In the genomic region with DNA sequence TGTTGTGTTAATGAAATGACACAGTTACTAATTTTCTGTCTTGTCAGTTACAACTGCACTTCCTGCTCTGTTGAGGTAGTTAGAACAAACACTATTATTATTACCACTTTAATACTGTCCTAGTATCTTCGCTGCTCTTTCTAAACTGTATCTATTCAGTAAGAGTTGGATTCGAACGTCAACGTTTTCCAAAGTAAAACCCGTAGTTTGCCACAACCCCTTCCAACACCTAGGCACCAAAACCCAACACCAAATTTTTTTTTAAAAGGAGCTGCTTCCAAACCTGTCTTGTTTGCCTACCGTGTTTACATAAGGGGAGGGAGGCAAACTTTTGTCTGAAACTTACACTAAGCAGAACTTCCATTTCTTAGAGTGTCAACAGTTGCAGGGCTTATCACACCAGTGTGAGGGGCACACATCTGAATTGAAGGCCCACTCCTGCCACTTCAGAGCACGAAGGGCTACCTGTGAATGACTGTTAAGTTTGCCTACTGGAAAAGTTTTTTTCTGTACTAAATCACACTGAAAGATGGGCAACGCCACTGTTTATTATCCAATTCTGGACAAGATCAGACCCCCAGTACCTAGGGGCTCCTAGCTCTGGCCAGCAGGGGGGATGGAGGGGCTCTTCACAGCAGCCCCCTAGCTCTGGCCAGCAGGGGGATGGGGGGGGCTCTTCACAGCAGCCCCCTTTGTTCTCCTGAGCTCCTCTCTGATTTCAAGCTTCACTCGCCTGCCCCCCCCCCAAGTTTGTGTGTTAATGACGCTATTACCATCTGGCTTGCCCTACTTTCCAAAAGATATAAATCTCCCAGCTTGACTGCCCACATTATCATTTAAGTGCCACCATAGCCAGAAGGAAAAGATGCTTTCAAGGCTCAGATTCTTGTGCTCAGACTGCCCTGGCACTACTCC, we compare ENCODE assay signal across 9 mouse cellular contexts. TPM values are rescaled to one million over a fixed set of nuclear protein-coding genes. Genes with fewer than 3 reads are reported as not detected.
A peak's percentile ranks its signal among the peaks of the same experiment; 100 is the strongest.
DNase-seq lines count a peak whose midpoint lies in the region; ATAC-seq and TF ChIP-seq lines count a peak whose summit lies in the region.
"Had no signal": no experiment of that assay in that cellular context is flagged by ENCODE, and none has a peak within 500 bp of the region (broad histone marks: within the 10 kb centered on the region; RNA-seq: fewer than 3 reads in every experiment).

No protein-coding gene starts in this region.

- peak overlapping the region; percentile 12; the same call in 1 of the 2 replicates for H3K27ac ChIP-seq in lung, embryonic 15.5 days
- H3K27ac ChIP-seq in hindbrain, embryonic 13.5 days = peak overlapping the region; percentile 93
- peak overlapping the region; percentile 98 for H3K27ac ChIP-seq in neural tube, embryonic 11.5 days (ENCODE audit: low read depth, low read length)

- no peak for ATAC-seq in lung, embryonic 15.5 days (ENCODE audit: borderline replicate concordance, extremely low read depth, low FRiP score, low TSS enrichment)
- ATAC-seq in hindbrain, embryonic 13.5 days (ENCODE audit: low FRiP score) = no peak
- peak; percentile 61 for ATAC-seq in neural tube, embryonic 11.5 days (ENCODE audit: insufficient read depth, low FRiP score, low TSS enrichment)
- ATAC-seq in erythroid progenitor cell, adult 5-6 weeks (replicated peaks; ENCODE audit: low FRiP score, poor library complexity, severe bottlenecking) = no peak
- ATAC-seq in megakaryocyte progenitor cell, adult 5-6 weeks (replicated peaks; ENCODE audit: poor library complexity) = no peak

- H3K36me3 ChIP-seq in lung, embryonic 15.5 days = no peaks in the 10 kb centered on the region
- H3K36me3 ChIP-seq in hindbrain, embryonic 13.5 days = no peaks in the 10 kb centered on the region
- H3K36me3 ChIP-seq in neural tube, embryonic 11.5 days (ENCODE audit: control insufficient read depth, insufficient read depth, low read length) = no peaks in the 10 kb centered on the region

- WGBS in lung, embryonic 15.5 days = 3% methylated on average over 10 of the region's 10 CpGs
- 6% methylated on average over 10 of the region's 10 CpGs for WGBS in lung, adult 2 months
- 3% methylated on average over 10 of the region's 10 CpGs for WGBS in hindbrain, embryonic 13.5 days
- 1% methylated on average over 10 of the region's 10 CpGs for WGBS in neural tube, embryonic 11.5 days

- no peak for TF ChIP-seq POLR2A in lung, adult 2 months (IDR thresholded peaks at IDR 0.05; ENCODE audit: borderline replicate concordance, extremely low read depth, low read depth, low read length)

- H3K4me2 ChIP-seq in lung, embryonic 15.5 days = no peak overlapping the region; the same call in 1 of the 2 replicates
- H3K4me2 ChIP-seq in hindbrain, embryonic 13.5 days = peak overlapping the region; percentile 71
- peak overlapping the region; percentile 83 for H3K4me2 ChIP-seq in neural tube, embryonic 11.5 days (ENCODE audit: low read depth)

- no peak for DNase-seq in lung, adult 2 months
- DNase-seq in neural tube, embryonic 11.5 days (ENCODE audit: low spot score) = peak; percentile 79
- DNase-seq in cerebellum, postnatal 14 days = no peak
- no peak for DNase-seq in T-cell, adult 2 months (ENCODE audit: low spot score)

- H3K9me3 ChIP-seq in lung, embryonic 15.5 days = no peaks in the 10 kb centered on the region
- H3K9me3 ChIP-seq in hindbrain, embryonic 13.5 days = no peaks in the 10 kb centered on the region
- H3K9me3 ChIP-seq in neural tube, embryonic 11.5 days (ENCODE audit: control insufficient read depth, low read length) = no peaks in the 10 kb centered on the region

- H3K4me3 ChIP-seq in lung, embryonic 15.5 days = no peak overlapping the region
- no peak overlapping the region for H3K4me3 ChIP-seq in lung, adult 2 months (replicated peaks; ENCODE audit: extremely low read depth, low read depth, low read length)
- no peak overlapping the region for H3K4me3 ChIP-seq in hindbrain, embryonic 13.5 days
- peak overlapping the region; percentile 36 for H3K4me3 ChIP-seq in neural tube, embryonic 11.5 days (ENCODE audit: low read depth, low read length)

- H3K27me3 ChIP-seq in lung, embryonic 15.5 days = peaks cover 100% of the 10 kb centered on the region
- H3K27me3 ChIP-seq in hindbrain, embryonic 13.5 days = peaks cover 59% of the 10 kb centered on the region
- peaks cover 29% of the 10 kb centered on the region for H3K27me3 ChIP-seq in neural tube, embryonic 11.5 days (ENCODE audit: control insufficient read depth, insufficient read depth, low read length)

- H3K9ac ChIP-seq in lung, embryonic 15.5 days = no peak overlapping the region
- H3K9ac ChIP-seq in hindbrain, embryonic 13.5 days = no peak overlapping the region
- peak overlapping the region; percentile 33 for H3K9ac ChIP-seq in neural tube, embryonic 11.5 days (ENCODE audit: low read length)

- TF ChIP-seq CTCF in lung, adult 2 months (IDR thresholded peaks at IDR 0.05; ENCODE audit: insufficient read depth, low read length) = no peak

- H3K4me1 ChIP-seq in lung, embryonic 15.5 days = peaks cover 17% of the 10 kb centered on the region
- H3K4me1 ChIP-seq in lung, adult 2 months (ENCODE audit: control insufficient read depth, insufficient read depth, low read length) = no peaks in the 10 kb centered on the region
- H3K4me1 ChIP-seq in hindbrain, embryonic 13.5 days (replicated peaks) = peaks cover 64% of the 10 kb centered on the region
- H3K4me1 ChIP-seq in neural tube, embryonic 11.5 days (ENCODE audit: control insufficient read depth, insufficient read depth, low read length) = peaks cover 28% of the 10 kb centered on the region

RNA-seq across cellular contexts. Expression of a gene that starts 15.8 kb away (rescaled TPM):
- polyA plus RNA-seq in lung, embryonic 15.5 days (2015; fragmentation: Nextera tagmentation; extraction: Ambion mirVana) = 4.1 and 5.3 TPM in 2 replicates
- 14.2 and 16.0 TPM in 2 replicates for polyA plus RNA-seq in lung, adult 2 months (2012; rRNA removed)
- polyA plus RNA-seq in hindbrain, embryonic 13.5 days (2015; fragmentation: Nextera tagmentation; extraction: Ambion mirVana) = 16.9 and 19.2 TPM in 2 replicates
- 32.5 and 36.8 TPM in 2 replicates for polyA plus RNA-seq in neural tube, embryonic 11.5 days (2014; fragmentation: Nextera tagmentation; extraction: Ambion mirVana)
- not detected in 2 replicates for total RNA-seq in erythroid progenitor cell, adult 5-6 weeks (2015; ENCODE audit: low replicate concordance)
- not detected in 2 replicates for total RNA-seq in erythroid progenitor cell, adult 5-6 weeks (2017; ENCODE audit: low replicate concordance)
- not detected in 2 replicates for total RNA-seq in megakaryocyte progenitor cell, adult 5-6 weeks (2015)
- total RNA-seq in megakaryocyte progenitor cell, adult 5-6 weeks (2017) = not detected in 2 replicates
- total RNA-seq: megakaryocyte-erythroid progenitor cell, adult 5-6 weeks had no signal

Comparison
In these comparisons a context has a peak if more than half of its experiments do, and no peak if none do; other contexts are left out.
1. H3K27ac ChIP-seq: peak in every context shown above with its lines; median percentile 98 in neural tube, embryonic 11.5 days; 93 in hindbrain, embryonic 13.5 days; 12 in lung, embryonic 15.5 days.